Mouse (Mus musculus) E14TG2a.4 (cell line): ENCODE results near the gene Npas3.

ENCODE experiments used
- CTCF ChIP-seq: conservative IDR thresholded peaks from 2 replicates; pipeline ENCODE4 v1.5.1; 2014; ENCODE audit warnings: low read length
- NANOG ChIP-seq: IDR thresholded peaks from 2 replicates; pipeline ENCODE4 v1.6.1; 2014; ENCODE audit warnings: borderline replicate concordance, low read length, mixed read lengths
- POU5F1 ChIP-seq: IDR thresholded peaks from 2 replicates; pipeline ENCODE4 v1.6.1; 2014; ENCODE audit warnings: low read length, borderline replicate concordance

GRCm38 (mm10) chr12:53862281-53862680 is 613.8 kb downstream of the Npas3 start:
- TF ChIP-seq POU5F1, result no peak
- no peak for TF ChIP-seq CTCF
- no peak for TF ChIP-seq NANOG
